Mouse (Mus musculus): ENCODE data around the gene Atp5s.

Gene Atp5s

GRCm38 (mm10) chr12:69781935-69782650, 57.3 kb downstream of the Atp5s start:
- DNase-seq: peak; percentile 75

GRCm38 (mm10) chr12:69783247-69784025, 58.7 kb downstream of the Atp5s start:
- DNase-seq: peak; percentile 36

GRCm38 (mm10) chr12:69785471-69785870, 60.7 kb downstream of the Atp5s start:
- DNase-seq: peak; percentile 68

- DNase-seq: no peak
Measured at GRCm38 (mm10) chr12:69788380-69788779, 63.6 kb downstream of the Atp5s start.

GRCm38 (mm10) chr12:69789766-69790529, 65.2 kb downstream of the Atp5s start:
- DNase-seq: no peak

GRCm38 (mm10) chr12:69790530-69791505, 66.1 kb downstream of the Atp5s start, which contains the start of gene Cdkl1:
TSS of gene Cdkl1 (minus strand) at chr12:69791267.
- peak; percentile 95 for DNase-seq
